Mouse (Mus musculus) liver, adult 2 months (tissue): ENCODE data around the gene Gm20388.

Source experiments
- CTCF ChIP-seq: fragments of 200-500 bp; IDR thresholded peaks from 2 replicates; pipeline ENCODE4 v1.5.1; 2011; ENCODE audit warnings: low read depth, low read length, control low read depth
- POLR2A ChIP-seq: fragments of 200-500 bp; IDR thresholded peaks from 2 replicates; pipeline ENCODE4 v1.6.1; 2011; ENCODE audit warnings: low read length, control low read depth; ENCODE audit not compliant: insufficient read depth; ENCODE audit errors: extremely low read depth

DNA sequence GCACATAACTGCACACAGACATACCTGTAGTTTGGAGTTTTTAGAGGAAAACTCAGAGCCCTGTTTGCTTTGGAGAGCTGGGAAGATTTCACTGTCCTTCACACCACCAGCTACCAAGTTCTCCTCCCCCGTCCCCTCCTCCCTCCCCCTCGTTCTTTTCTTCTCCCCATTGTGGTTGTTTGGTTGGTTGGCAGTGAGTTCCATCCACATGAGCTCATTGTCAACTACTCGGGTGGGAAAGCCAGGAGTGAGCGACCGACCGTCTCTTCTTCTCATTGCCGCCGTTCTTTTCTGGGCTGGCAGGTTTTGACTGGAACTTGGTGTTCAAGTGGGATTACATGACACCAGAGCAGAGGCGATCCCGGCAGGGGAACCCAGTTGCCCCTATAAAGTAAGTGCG is 4421.1 kb downstream of the Gm20388 start:
- TF ChIP-seq POLR2A (no peak), CTCF (no peak)
